Mouse (Mus musculus) cerebellum, adult (tissue): ENCODE measurements at regions not wholly inside any gene's neighbourhood (a gene's known extent, or its start where the extent isn't known, plus 50 kb on each side); places are given as distances from the start of the nearest gene placed in this dataset.
A peak's percentile ranks its signal among the peaks of the same experiment; 100 is the strongest.

Experiments used
- ATAC-seq: cut with Nextera tagmentation; 2 replicates; pipeline ENCODE4 v1.9.2; 2017; ENCODE audit warnings: mild to moderate bottlenecking, moderate library complexity, mixed read lengths; ENCODE audit not compliant: insufficient number of reproducible peaks, low FRiP score, low TSS enrichment

DNA sequence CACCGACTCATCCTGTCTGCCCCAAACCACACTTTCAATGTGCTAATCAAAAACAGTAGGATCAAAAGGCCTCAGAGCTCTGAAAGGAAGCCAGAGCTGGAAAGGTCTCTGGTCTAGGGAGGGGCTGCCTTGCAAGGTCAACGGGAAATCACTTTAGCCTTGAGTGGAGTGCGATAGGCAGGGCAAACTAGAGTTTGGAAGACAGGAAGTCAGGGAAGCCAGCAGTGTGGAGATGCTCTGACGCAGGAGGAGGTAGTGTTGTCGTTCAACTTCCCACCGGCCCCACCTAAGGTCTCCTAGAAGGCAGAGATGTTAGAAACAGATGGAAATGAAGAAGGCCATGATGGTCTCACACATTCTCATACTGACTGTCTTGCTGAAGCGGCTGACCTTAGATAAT, 52.0 kb upstream of the Trp53i11 start:
- no peak for ATAC-seq

DNA sequence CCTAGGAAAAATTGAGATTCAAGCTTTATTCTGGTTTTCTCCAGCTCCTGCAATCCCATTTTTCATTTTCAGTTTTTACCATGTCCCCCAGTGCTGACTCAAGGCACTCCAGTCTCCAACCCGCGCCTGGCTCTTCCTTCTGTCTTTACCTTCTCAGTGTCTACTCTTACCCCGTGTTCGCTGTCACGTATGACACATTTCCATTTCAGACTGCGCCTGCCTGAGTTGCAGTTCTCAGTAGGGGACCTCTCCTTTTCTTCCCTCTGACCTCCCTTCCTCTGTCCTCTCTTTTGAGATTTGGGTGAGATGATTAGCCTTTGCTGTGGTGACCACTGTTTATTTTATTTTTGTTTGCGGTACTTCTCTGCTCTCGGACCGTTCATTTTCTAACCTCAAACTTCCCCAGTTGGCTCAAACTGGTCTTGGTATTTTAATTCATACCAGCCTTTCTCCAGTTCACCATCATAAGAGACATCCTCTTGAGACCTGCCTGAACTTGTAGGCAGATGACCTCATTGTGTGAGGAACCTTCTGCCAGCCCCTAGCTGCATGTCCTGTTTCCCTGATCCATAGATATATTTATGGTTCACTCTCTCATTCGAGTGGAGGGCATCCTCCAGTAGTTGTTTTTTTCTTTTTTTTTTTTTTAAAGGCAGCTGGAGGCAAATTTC, 53.9 kb upstream of the Trp53i11 start:
- no peak for ATAC-seq

DNA sequence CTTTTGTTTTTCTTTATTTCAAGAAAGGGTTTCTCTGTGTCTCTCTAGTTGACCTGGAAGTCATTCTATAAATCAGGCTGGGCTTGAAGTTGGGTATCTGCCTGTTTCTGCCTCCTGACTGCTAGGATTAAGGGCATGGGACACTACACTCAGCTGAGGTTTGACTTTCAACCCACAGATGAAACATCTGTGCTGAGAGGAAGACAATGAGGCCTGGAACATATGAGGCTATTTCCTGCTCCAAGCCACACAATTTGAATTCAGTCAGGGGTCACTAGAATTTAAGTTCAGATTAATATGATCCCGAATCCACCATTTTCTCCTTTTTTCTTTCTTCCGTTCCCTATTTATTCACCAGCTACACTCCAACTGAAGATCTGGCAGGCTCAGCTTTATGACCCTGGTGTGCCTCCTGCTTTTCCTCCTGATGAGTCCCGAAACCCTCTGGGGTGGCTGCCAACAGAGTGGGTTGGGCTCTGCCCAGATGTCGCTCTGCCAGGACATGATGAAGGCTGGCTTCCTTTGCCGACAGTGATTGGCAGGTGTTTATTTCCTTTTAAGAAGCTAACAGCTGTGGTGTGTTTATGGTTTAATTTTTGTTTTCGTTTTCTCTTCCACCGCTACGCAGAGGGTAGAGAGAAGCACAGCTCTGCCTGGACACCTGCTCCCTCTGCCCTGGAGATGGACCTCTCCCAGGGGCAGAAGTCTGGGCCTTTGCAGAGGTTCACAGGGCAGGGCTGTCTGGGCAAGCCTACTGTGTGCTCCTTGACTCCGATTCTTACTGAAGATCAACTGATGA, 55.3 kb upstream of the Trp53i11 start:
- ATAC-seq = no peak

DNA sequence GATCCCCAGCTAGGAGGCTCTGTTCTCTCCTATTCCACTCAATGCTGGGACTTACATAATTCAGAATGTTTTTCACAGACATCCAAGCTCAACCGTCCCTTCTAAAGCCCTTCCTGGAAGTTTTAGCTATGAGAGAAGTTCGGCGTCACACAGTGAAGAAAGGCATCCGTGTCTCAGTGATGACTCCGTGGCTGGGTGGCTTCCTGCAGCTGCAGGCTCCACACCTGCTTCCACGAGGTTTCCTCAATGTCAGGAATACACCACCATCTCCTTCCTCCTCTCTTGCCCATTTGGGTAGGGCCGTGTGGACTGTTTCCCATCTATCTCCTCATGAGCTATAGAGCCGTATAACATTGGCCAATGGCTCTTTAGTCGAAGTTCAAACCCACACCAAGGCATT, 56.1 kb upstream of the Trp53i11 start:
- ATAC-seq = no peak

DNA sequence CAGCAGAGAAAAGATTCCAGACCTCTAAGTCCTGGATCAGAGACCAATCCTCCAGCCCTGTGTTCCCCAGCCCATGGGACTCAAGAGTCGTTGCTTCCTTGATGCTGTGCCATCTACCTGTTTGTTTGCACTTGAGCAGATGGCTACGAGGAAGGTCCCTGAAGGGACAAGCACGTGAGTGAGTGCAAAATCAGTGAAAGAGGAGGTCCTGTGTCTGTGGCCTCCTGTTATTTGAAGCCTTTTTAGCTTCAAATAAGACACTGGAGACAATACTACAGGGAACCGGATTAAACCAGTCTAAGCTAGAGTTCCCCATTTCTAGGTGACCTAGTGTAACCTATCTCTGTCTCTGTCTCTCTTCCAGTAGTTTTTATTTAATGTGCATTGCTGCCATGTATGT, 58.2 kb upstream of the Trp53i11 start:
- no peak for ATAC-seq

DNA sequence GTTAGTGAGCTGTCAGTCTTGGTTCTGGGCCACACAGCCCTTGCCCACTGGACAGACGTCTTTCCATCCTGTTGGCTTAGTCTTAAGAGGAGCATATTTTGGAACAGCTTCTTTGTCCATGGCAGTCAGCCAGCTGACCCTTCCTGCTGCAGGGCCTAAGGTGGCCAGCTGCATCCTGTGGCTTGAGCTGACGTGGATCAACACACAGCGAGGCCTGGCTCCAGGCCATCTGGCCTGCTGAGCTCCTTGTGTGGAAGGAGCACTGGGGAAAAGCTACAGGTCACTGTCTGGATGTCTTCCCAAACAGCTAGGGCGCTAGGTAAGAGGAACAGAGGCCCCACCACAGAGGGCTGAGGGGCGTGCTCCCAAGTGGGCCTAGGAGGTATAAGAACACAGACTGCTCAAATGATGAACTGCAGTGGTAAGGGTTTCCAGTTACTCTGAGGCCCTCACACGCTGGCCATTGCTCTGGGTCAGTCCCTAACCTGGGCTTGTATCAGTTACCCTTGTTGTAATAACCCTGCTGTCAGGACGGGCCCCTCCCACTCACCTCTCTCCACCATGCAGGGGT, 60.7 kb upstream of the Trp53i11 start:
- ATAC-seq = peak; percentile 53

DNA sequence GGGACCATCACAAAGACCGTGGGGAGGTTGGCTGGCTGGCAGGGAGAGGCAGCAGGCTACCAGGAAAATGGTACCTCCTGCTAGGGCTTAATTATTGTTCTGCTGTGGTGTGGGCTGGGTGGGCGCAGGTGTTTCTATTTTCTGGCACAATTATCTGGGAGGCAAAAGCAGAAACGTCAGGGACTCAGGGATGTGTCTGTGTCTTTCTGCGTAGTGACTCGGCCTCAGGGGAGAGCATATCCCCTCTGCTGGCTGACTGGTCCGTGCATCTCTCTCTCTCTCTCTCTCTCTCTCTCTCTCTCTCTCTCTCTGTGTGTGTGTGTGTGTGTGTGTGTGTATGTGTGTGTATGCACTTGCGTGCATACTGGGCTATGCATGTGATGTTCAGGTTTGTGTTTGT, 61.2 kb upstream of the Trp53i11 start:
- no peak for ATAC-seq

DNA sequence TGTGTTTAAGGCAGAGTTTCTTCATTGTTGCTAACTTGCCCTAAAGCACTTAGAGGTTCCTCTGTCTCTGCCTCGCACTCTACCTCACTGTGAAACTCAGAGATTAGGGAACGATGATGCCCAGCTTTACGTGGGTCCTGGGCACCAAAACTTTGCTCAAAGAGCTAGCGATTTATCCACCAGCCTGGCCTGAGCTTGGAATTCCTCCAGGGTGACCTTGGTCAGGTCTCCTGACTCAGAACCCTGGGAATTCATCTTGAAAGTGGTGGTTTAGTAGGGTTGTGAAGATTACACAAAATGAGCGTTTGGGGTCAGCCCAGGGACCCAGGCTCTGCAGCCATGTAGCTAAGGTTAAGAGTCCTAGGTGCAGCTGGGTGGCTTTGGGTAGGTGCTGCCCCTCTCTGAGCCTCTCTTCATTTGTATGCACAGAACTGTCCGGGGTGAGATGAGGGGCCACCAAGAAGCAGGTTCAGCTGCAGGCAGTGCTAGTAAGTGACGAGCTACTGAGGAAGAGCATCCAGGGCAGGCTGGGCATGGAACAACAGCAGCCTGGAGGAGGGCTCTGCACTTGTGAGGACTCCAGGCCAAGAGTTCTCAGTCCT, 62.4 kb upstream of the Trp53i11 start:
- no peak for ATAC-seq

- ATAC-seq = no peak
These were observed 63.5 kb upstream of the Trp53i11 start for GRCm38 (mm10) chr2:93123829-93124228.

- ATAC-seq = no peak
These were observed 67.0 kb upstream of the Trp53i11 start for GRCm38 (mm10) chr2:93120386-93120785.

- peak; percentile 38 for ATAC-seq
These were observed 68.3 kb upstream of the Trp53i11 start for GRCm38 (mm10) chr2:93119001-93119400.

DNA sequence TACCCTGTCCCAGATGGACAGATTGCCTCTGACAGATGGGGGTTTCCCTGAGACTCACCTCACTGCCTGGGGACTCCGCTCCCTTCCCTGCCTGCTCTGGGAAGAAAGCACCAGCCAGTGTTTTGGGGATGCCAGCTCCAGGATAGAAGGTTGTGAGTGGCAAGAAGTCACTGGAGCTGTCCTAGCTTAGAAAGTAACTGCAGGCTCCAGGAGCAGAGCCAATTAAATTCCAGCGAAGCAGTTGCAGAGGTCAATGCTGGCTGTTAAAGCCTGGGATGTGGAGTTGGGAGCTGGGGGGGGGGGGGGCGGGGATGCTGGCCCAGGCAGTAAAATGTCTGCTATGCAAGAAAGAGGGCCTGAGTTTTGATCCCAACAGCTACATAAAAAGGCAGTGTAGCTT, 69.3 kb upstream of the Prdm11 start:
- ATAC-seq = no peak

GRCm38 (mm10) chr2:93113929-93114328, 68.0 kb upstream of the Prdm11 start:
- no peak for ATAC-seq

DNA sequence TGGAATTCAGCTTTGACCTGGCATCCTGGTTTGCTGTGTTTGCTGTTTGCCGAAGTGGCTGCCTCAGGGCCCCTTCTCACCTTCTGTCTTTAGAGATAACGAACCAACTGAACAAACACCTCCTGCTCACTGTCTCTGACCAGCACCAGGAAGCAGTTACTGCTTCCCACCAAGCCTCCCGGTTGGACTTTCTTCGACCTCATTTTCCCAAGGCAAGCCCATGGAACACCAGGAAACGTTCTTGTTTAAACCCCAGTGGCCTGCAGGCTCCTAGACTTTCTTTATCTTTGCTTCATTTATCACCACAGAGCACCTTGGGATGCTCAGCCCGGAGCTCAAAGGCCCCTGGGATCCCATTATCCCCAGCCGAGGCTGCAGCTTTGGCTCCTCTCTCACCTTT, 66.4 kb upstream of the Prdm11 start:
- no peak for ATAC-seq

DNA sequence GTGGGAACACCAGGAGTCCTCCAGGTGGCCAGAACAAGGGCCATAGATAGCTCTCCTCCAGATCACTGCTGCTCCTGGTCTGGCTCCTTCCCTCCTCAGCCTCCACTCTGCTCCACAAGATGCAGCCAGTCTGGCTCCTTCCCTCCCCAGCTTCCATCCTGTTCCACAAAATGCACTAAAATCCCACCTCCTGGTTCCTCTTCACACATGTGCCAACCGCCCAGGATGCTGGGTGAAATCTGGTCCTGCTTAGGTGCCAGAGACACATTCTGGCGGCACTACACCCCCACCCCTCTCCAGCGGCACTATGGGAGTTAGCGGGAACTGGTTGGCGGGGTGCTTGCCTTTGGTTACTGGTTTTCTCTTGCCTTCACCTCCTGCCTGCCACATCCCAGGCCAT, 64.9 kb upstream of the Prdm11 start:
- ATAC-seq = no peak

- ATAC-seq = no peak
These were observed 60.6 kb upstream of the Prdm11 start for GRCm38 (mm10) chr2:93106581-93106980.

DNA sequence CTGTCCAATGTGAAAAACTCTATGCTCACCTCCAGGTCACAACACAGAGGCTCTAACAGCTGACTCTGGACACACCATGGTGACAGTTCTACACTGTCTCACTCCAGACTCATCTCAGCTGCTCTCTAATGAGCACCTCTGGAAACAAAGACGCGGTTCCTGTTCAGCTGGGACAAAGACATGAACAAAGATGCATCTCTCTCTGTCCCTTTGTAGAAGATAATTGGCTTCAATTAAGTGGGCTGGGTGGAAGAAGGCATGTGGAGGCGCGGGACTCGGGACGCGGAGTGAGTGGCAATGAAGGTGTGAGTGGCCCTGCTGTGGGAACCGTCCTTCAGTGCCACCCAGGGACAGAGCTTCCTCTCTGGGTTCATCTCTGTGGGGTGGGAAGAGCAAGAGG, 56.0 kb upstream of the Prdm11 start:
- no peak for ATAC-seq

DNA sequence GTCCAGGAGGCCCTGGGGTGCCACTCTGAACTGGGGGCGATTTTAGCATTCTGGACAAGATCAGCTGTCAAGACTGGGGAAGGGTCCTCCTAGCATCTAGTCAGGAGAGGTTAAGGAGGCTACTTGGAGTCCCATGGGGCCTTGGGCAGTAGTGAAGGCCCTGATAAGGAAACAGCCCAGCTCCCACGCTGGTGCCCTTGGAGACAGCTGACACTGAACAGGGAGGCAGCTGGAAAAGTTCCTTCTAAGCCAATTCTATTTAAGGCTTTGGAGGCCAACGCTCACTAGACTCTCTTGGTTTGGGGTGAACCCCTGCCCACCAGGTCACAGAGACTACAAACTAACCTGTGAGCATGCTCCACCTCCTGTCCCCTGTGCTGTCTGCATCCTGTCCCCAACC, 53.8 kb upstream of the Prdm11 start:
- ATAC-seq = no peak

GRCm38 (mm10) chr2:93097016-93097415, 51.0 kb upstream of the Prdm11 start:
- no peak for ATAC-seq

- ATAC-seq = no peak
These were observed 50.2 kb upstream of the Prdm11 start for GRCm38 (mm10) chr2:93096078-93096729.
